Comparison of ENCODE assay signal across 12 mouse cellular contexts in the genomic region with DNA sequence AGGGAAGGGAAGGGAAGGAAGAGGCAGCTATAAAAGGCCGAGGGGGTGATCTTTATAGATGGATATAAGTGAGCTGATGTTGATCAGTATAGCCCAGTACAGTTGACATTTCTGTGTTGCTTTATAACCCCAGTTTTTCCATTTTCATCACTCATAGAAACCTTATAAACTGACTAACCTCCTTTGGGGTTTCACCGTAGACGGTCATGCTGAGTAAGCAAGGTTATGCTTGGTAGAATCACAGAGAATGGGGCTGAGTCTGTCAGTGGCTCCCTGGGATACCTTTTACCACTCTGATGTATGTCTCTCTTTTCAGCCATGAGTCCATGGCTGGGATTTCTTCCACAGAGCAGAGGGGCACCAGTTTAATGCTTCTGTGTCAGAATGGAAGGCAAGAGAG.
DNase-seq lines count a peak whose midpoint lies in the region; ATAC-seq lines count a peak whose summit lies in the region.
"Had no signal": no experiment of that assay in that cellular context is flagged by ENCODE, and none has a peak within 500 bp of the region (broad histone marks: within the 10 kb centered on the region; RNA-seq: fewer than 3 reads in every experiment).

No protein-coding gene starts in this region.

- no peak overlapping the region for H3K4me3 ChIP-seq in limb, embryonic 12.5 days (replicated peaks)
- H3K4me3 ChIP-seq in limb, embryonic 10.5 days: no peak overlapping the region
- H3K4me3 ChIP-seq in neural tube, embryonic 15.5 days (replicated peaks): no peak overlapping the region
- H3K4me3 ChIP-seq: embryonic facial prominence, embryonic 12.5 days; heart, embryonic 10.5 days; liver, embryonic 12.5 days had no signal

- H3K27ac ChIP-seq in limb, embryonic 12.5 days: 0 out of 2 replicates have a peak overlapping the region, but pooled peaks have one; percentile 23
- H3K27ac ChIP-seq in limb, embryonic 10.5 days: no peak overlapping the region
- H3K27ac ChIP-seq in neural tube, embryonic 15.5 days (replicated peaks): peak overlapping the region; percentile 54; the same call in 1 of the 2 replicates
- H3K27ac ChIP-seq: embryonic facial prominence, embryonic 12.5 days; heart, embryonic 10.5 days; liver, embryonic 12.5 days; stomach, postnatal 0 days had no signal

- H3K9ac ChIP-seq in limb, embryonic 12.5 days (replicated peaks): no peak overlapping the region
- no peak overlapping the region for H3K9ac ChIP-seq in neural tube, embryonic 15.5 days (replicated peaks)
- H3K9ac ChIP-seq: embryonic facial prominence, embryonic 12.5 days; liver, embryonic 12.5 days had no signal

- no peak overlapping the region for H3K4me2 ChIP-seq in limb, embryonic 12.5 days
- no peak overlapping the region for H3K4me2 ChIP-seq in neural tube, embryonic 15.5 days
- H3K4me2 ChIP-seq: embryonic facial prominence, embryonic 12.5 days; liver, embryonic 12.5 days had no signal

- H3K36me3 ChIP-seq in limb, embryonic 12.5 days: no peaks in the 10 kb centered on the region
- no peaks in the 10 kb centered on the region for H3K36me3 ChIP-seq in limb, embryonic 10.5 days
- H3K36me3 ChIP-seq in neural tube, embryonic 15.5 days: no peaks in the 10 kb centered on the region
- H3K36me3 ChIP-seq: embryonic facial prominence, embryonic 12.5 days; heart, embryonic 10.5 days; liver, embryonic 12.5 days had no signal

- ATAC-seq in cerebellum, adult (ENCODE audit: insufficient number of reproducible peaks, low FRiP score, low TSS enrichment): peak; percentile 15; the same call in 1 of the 2 replicates
- ATAC-seq in limb, embryonic 12.5 days (ENCODE audit: insufficient number of reproducible peaks, insufficient read depth, low FRiP score, low TSS enrichment, low read depth): no peak
- ATAC-seq in inflammation-experienced regulatory T-cells, adult 6 months: peak; percentile 77
- ATAC-seq in neural tube, embryonic 15.5 days (ENCODE audit: low FRiP score): peak; percentile 64; the same call in 1 of the 2 replicates
- ATAC-seq: liver, embryonic 12.5 days had no signal

- WGBS in limb, embryonic 12.5 days: 80% methylated on average over 3 of the region's 3 CpGs
- 75% methylated on average over 3 of the region's 3 CpGs for WGBS in limb, embryonic 10.5 days
- WGBS in neural tube, embryonic 15.5 days: 23% methylated on average over 3 of the region's 3 CpGs

- no peaks in the 10 kb centered on the region for H3K4me1 ChIP-seq in limb, embryonic 12.5 days (replicated peaks)
- no peaks in the 10 kb centered on the region for H3K4me1 ChIP-seq in limb, embryonic 10.5 days
- H3K4me1 ChIP-seq in neural tube, embryonic 15.5 days: peaks cover 9% of the 10 kb centered on the region
- H3K4me1 ChIP-seq: embryonic facial prominence, embryonic 12.5 days; heart, embryonic 10.5 days; liver, embryonic 12.5 days had no signal

- intact Hi-C loops in gastrocnemius, postnatal 14 days (cut with DNase I; ENCODE audit: low total_unique reads): no loop called here

- H3K9me3 ChIP-seq in limb, embryonic 12.5 days: no peaks in the 10 kb centered on the region
- no peaks in the 10 kb centered on the region for H3K9me3 ChIP-seq in limb, embryonic 10.5 days (replicated peaks)
- no peaks in the 10 kb centered on the region for H3K9me3 ChIP-seq in neural tube, embryonic 15.5 days (replicated peaks)
- H3K9me3 ChIP-seq: embryonic facial prominence, embryonic 12.5 days; heart, embryonic 10.5 days; liver, embryonic 12.5 days had no signal

- DNase-seq in cerebellum, adult 8-10 months: no peak
- DNase-seq in limb, embryonic 10.5 days (ENCODE audit: low spot score): no peak
- DNase-seq in gastrocnemius, postnatal 14 days: no peak
- no peak for DNase-seq in urinary bladder, postnatal 14 days (ENCODE audit: low spot score)

- no peaks in the 10 kb centered on the region for H3K27me3 ChIP-seq in limb, embryonic 12.5 days
- no peaks in the 10 kb centered on the region for H3K27me3 ChIP-seq in limb, embryonic 10.5 days (ENCODE audit: low read depth, poor library complexity, severe bottlenecking)
- H3K27me3 ChIP-seq in neural tube, embryonic 15.5 days (replicated peaks): no peaks in the 10 kb centered on the region
- H3K27me3 ChIP-seq: embryonic facial prominence, embryonic 12.5 days; liver, embryonic 12.5 days had no signal
